Mouse (Mus musculus) liver, embryonic 14.5 days (tissue): Measurements from ENCODE around the gene Arhgef15. TPM values are rescaled to one million over a fixed set of nuclear protein-coding genes. Genes with fewer than 3 reads are reported as not detected.
"Not testable (repeated sequence)": the region's sequence is repeated elsewhere in the genome, so short reads cannot be mapped to it uniquely, and the experiment has no call there.

Experiments
- ATAC-seq: fragments of 200-750 bp; cut with Nextera tagmentation; 2 replicates; pipeline ENCODE4 v1.8.0; 2017; ENCODE audit warnings: moderate number of reproducible peaks, mild to moderate bottlenecking, moderate library complexity; ENCODE audit not compliant: insufficient read depth
- DNase-seq, 3 experiments: peaks; one replicate each; pipeline ENCODE4 v3.0.0-alpha.2; 2012 to 2013; ENCODE audit warnings: low read depth in 3 of 3, low spot score in 3 of 3
- H3K27ac ChIP-seq: fragments of 300-500 bp; sonication (generic); 2 replicates; pipeline ENCODE4 v1.5.1; 2014; ENCODE audit warnings: moderate library complexity, mild to moderate bottlenecking, control low read depth, inconsistent platforms
- H3K27me3 ChIP-seq: fragments of 300-500 bp; sonication (generic); 2 replicates; pipeline ENCODE4 v1.6.1; 2014; ENCODE audit warnings: mild to moderate bottlenecking, low read length, moderate library complexity; ENCODE audit not compliant: control insufficient read depth, insufficient read depth
- H3K36me3 ChIP-seq: fragments of 300-500 bp; sonication (generic); replicated peaks from 2 replicates; pipeline ENCODE4 v1.6.1; 2014; ENCODE audit warnings: low read depth; ENCODE audit not compliant: control insufficient read depth, insufficient read depth
- H3K4me1 ChIP-seq, 2 experiments: fragments of 200-500 bp in 1 of 2; fragments of 300-500 bp in 1 of 2; sonication (generic) in 1 of 2; replicated peaks; 2 replicates each; pipeline ENCODE4 v1.6.1; 2012 to 2014; ENCODE audit warnings: antibody characterized with exemption in 1 of 2, inconsistent platforms in 1 of 2, low read length in 1 of 2; ENCODE audit not compliant: control insufficient read depth in 2 of 2, insufficient read depth in 2 of 2
- H3K4me2 ChIP-seq: fragments of 300-500 bp; sonication (generic); 2 replicates; pipeline ENCODE4 v1.6.1; 2014; ENCODE audit warnings: low read depth, mild to moderate bottlenecking, control low read depth, moderate library complexity
- H3K4me3 ChIP-seq, 2 experiments: fragments of 200-500 bp in 1 of 2; fragments of 300-500 bp in 1 of 2; sonication (generic) in 1 of 2; 2 replicates each; pipeline ENCODE4 v1.5.1; 2012 to 2014; ENCODE audit warnings: low read depth in 2 of 2, low read length in 2 of 2, mild to moderate bottlenecking in 2 of 2, control low read depth in 1 of 2, inconsistent platforms in 1 of 2, moderate library complexity in 1 of 2; ENCODE audit not compliant: insufficient read depth in 1 of 2
- H3K9ac ChIP-seq: fragments of 300-500 bp; sonication (generic); replicated peaks from 2 replicates; pipeline ENCODE4 v1.6.1; 2014; ENCODE audit warnings: mild to moderate bottlenecking, control low read depth, moderate library complexity
- H3K9me3 ChIP-seq: fragments of 300-500 bp; sonication (generic); 2 replicates; pipeline ENCODE4 v1.6.1; 2016; ENCODE audit warnings: low read length, mixed read lengths; ENCODE audit not compliant: control insufficient read depth
- CTCF ChIP-seq: IDR thresholded peaks from 2 replicates; pipeline ENCODE4 v1.5.1; 2016; ENCODE audit warnings: antibody characterized with exemption, low read depth, control low read depth
- EP300 ChIP-seq: IDR thresholded peaks from 2 replicates; pipeline ENCODE4 v1.6.1; 2016; ENCODE audit warnings: antibody characterized with exemption, low read depth
- WGBS: fragments of 180-500 bp; shearing (Covaris S2); extraction: QIAGEN DNeasy Blood & Tissue Kit; methylation state at CpG from one replicate; pipeline ENCODE4 v1.1.7; 2014; ENCODE audit not compliant: insufficient replicate concordance; 5-methylcytosine and 5-hydroxymethylcytosine counted together
- polyA plus RNA-seq, 2 experiments: library from polyadenylated mRNA; depleted of rRNA in 1 of 2; stranded (reverse) in 1 of 2; unstranded in 1 of 2; fragments of >200 nt; fragmentation: Nextera tagmentation in 1 of 2; extraction: Ambion mirVana in 1 of 2; gene quantifications; 2 replicates each; pipeline versions ENCODE4 v1.2.1 to v1.2.3; 2012 to 2014

The Arhgef15 gene
- polyA plus RNA-seq, 2 experiments, result 0.89 to 1.4 TPM

DNA sequence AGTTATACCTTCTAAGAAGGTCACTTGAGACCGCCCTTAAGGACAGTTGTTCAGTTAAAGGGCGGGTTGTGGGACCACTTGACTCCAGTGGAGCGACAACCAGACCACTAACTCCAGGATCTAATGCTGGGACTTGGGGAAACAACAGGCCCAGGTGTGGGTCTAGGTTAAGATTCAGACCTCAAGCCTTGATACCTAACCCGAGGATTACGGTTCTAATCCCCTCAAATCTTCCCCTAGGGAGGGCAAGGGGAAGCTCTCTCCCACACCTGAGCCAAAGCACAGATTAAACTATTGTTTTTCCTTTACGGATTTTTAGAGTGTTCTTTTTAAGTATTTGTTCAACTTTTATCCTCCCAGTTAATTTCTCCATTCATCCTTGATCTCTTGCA lies 16.8 kb upstream of the Arhgef15 start:
- Histone ChIP-seq H3K27me3 (no peaks in the 10 kb centered on the region), H3K36me3 (no peaks in the 10 kb centered on the region), H3K4me2 (peak overlapping the region; percentile 74), H3K4me1 (peaks cover 0 to 10% of the 10 kb centered on the region in 2 experiments; a peak in 3 of 4 replicates), H3K4me3 (peak overlapping the region; percentile 50 to 57), H3K9me3 (no peaks in the 10 kb centered on the region), H3K9ac (no peak overlapping the region; the same call in 1 of the 2 replicates), H3K27ac (no peak overlapping the region)
- DNase-seq (no peak), ATAC-seq (no peak)
- no peak for TF ChIP-seq EP300
- no peak for TF ChIP-seq CTCF
- WGBS, result 30% methylated on average over 6 of the region's 6 CpGs

DNA sequence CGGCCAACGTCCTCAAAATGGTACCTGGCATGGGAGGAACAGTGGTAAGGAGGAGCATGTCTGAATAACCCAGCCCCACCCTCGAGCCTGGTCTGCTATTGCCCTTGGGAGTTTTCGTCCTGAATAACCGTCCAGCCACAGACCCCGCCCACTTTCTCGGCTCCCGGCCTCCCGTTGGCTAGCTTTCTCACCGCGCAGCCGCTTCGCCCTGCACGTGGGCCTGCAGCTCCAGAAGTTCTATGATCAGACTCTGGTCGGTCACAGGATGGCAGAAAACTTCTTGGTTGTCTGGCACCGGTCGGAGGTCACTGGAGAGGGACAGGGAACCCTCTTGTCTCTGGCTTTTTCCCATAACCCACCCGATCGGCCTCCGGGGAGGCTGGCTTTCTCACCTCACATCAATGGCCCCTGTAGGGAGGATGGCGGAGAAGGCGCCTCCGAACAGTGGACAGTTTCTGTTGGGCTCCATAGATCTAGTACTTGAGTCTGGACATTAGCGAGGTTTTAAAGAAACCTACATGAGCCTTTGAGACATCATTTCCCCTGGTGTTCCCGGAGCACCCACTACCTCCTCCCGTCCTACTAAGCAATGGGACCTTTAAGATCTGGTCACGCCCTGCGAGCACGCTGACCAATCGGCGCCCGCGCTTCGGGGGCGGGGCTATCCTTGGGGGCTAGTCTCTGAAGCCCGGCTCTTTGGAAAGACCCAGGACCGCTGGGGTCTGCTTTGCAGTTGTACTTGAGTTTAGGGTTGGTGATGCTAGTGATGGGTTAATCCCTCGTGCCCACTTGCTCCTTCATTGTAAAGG lies 16.2 kb upstream of the Arhgef15 start:
- H3K4me1 ChIP-seq, result peaks cover under 1 to 12% of the 10 kb centered on the region in 2 experiments
- DNase-seq, result peak; percentile 67 to 74 (median 70)
- H3K4me3 ChIP-seq, result peak overlapping the region; percentile 50 to 57
- peak; percentile 93 for ATAC-seq
- H3K36me3 ChIP-seq, H3K27me3 ChIP-seq, H3K27ac ChIP-seq, H3K9me3 ChIP-seq, H3K9ac ChIP-seq: not testable (repeated sequence)
- WGBS, result under 1% methylated on average over 37 of the region's 38 CpGs
- peak overlapping the region; percentile 74 for H3K4me2 ChIP-seq

DNA sequence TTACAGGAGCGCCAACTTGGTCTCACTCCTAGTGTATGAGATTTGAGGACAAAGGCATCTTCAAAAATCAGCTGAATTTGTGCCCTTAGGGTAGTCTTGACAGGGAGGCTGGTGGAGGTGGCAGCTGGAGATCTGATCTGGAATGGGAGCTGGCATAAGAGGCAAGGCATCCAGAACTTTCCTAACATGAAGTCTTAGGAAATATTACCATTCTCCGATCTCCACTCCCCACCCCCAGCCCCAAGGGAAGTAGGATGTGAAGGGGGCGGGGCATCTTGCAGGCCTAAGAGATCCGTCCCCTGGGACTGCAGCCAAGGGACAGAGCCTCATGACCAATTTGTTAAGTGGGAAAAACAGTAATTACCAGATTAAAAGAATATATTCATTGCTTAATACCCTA lies 13.0 kb upstream of the Arhgef15 start:
- ATAC-seq, result no peak
- Histone ChIP-seq H3K4me3 (no peak overlapping the region), H3K9ac (no peak overlapping the region), H3K9me3 (no peaks in the 10 kb centered on the region), H3K36me3 (no peaks in the 10 kb centered on the region), H3K4me1 (peaks cover 13 to 18% of the 10 kb centered on the region in 2 experiments), H3K27me3 (peaks cover 2% of the 10 kb centered on the region; the same call in 1 of the 2 replicates), H3K4me2 (no peak overlapping the region), H3K27ac (no peak overlapping the region)
- no peak for TF ChIP-seq CTCF
- TF ChIP-seq EP300, result no peak
- DNase-seq, result no peak
- 66% methylated on average over 4 of the region's 4 CpGs for WGBS

DNA sequence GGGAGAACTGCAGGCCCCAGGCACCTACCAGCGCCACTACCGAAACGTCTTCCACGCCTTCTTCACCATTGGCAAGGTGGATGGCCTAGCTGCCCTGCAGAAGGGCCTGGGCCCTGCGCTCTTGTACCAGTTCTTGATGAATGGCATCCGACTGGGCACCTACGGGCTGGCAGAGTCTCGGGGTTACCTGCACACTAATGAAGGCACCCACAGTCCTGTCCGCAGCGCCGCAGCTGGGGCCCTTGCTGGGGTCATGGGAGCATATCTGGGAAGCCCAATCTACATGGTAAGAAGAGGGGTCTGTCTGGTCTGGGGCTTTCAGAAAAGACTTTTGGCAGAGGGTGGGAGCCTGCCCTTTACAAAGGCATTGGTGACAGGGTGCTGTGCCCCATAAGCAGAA lies 11.5 kb upstream of the Arhgef15 start:
- Histone ChIP-seq H3K9ac (no peak overlapping the region), H3K4me2 (peak overlapping the region; percentile 97), H3K4me1 (peaks cover 13 to 14% of the 10 kb centered on the region in 2 experiments), H3K4me3 (no peak overlapping the region; a peak in 1 of 4 replicates), H3K27ac (no peak overlapping the region), H3K36me3 (no peaks in the 10 kb centered on the region), H3K9me3 (no peaks in the 10 kb centered on the region), H3K27me3 (peaks cover 2% of the 10 kb centered on the region; the same call in 1 of the 2 replicates)
- no peak for DNase-seq
- no peak for TF ChIP-seq CTCF
- no peak for TF ChIP-seq EP300
- 82% methylated on average over 11 of the region's 11 CpGs for WGBS
- ATAC-seq, result no peak
